Mouse (Mus musculus): ENCODE data around the gene Syt2. TPM values are rescaled to one million over a fixed set of nuclear protein-coding genes. Genes with fewer than 3 reads are reported as not detected.

The Syt2 gene
- polyA plus RNA-seq, 1 experiment from 2014 or later = 1.6 TPM

DNA sequence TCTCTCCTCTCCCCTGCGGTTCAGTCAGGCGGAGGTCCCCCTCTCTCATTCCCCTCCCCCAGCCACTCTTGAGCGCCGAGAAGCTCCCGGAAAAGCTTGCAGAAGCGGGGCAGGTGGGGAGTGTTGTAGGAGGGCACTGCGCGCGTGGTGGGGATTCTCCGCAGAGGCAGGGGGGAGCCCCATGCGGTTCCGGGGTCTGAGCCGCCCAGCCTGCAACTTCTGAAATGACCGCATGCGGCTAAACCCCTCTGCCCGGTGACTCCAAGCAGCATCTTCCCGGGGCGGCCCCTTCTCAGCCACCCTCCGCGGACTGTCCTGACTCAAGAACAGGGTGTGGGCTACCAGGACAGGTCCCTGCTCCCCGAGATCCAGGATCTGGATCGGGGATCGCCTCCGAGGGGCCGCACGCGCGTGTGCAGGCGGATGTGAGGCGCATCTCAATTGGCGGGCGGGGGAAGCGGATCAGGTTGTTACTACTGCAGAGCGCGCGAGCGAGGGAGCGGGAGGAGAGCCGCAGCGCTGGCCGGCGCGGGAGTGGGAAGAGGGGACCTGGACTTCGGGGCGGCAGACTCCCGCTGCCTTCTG, 62.4 kb downstream of the Syt2 start:
- Histone ChIP-seq H3K27ac (ENCODE audit: low read length) (peak overlapping the region; percentile 75), H3K36me3 (ENCODE audit: insufficient read depth, low read length) (no peaks in the 10 kb centered on the region), H3K4me2 (replicated peaks; ENCODE audit: low read depth, low read length) (peak overlapping the region; percentile 95), H3K27me3 (ENCODE audit: insufficient read depth, low read length) (peaks cover 3% of the 10 kb centered on the region; the same call in 1 of the 2 replicates), H3K9ac (replicated peaks; ENCODE audit: low read length) (peak overlapping the region; percentile 71), H3K9me3 (ENCODE audit: low read length) (no peaks in the 10 kb centered on the region), H3K4me1 (ENCODE audit: insufficient read depth, low read length) (peaks cover 31% of the 10 kb centered on the region), H3K4me3 (ENCODE audit: low read length) (peak overlapping the region; percentile 59)
- ATAC-seq (ENCODE audit: low FRiP score, low TSS enrichment) = peak; percentile 36
- WGBS = under 1% methylated on average over 46 of the region's 46 CpGs

- no peaks in the 10 kb centered on the region for H3K36me3 ChIP-seq (ENCODE audit: insufficient read depth, low read length)
- WGBS = 11% methylated on average over 26 of the region's 26 CpGs
- ATAC-seq (ENCODE audit: low FRiP score, low TSS enrichment) = peak; percentile 36; the same call in 1 of the 2 replicates
- peaks cover 38% of the 10 kb centered on the region for H3K4me1 ChIP-seq (ENCODE audit: insufficient read depth, low read length)
- H3K4me2 ChIP-seq (replicated peaks; ENCODE audit: low read depth, low read length) = peak overlapping the region; percentile 95
- H3K9ac ChIP-seq (replicated peaks; ENCODE audit: low read length) = peak overlapping the region; percentile 71
- H3K4me3 ChIP-seq (ENCODE audit: low read length) = peak overlapping the region; percentile 59
- H3K9me3 ChIP-seq (ENCODE audit: low read length) = no peaks in the 10 kb centered on the region
- H3K27me3 ChIP-seq (ENCODE audit: insufficient read depth, low read length) = peaks cover 3% of the 10 kb centered on the region; the same call in 1 of the 2 replicates
- H3K27ac ChIP-seq (ENCODE audit: low read length) = peak overlapping the region; percentile 75
These were observed 63.2 kb downstream of the Syt2 start for GRCm38 (mm10) chr1:134709411-134710306.

DNA sequence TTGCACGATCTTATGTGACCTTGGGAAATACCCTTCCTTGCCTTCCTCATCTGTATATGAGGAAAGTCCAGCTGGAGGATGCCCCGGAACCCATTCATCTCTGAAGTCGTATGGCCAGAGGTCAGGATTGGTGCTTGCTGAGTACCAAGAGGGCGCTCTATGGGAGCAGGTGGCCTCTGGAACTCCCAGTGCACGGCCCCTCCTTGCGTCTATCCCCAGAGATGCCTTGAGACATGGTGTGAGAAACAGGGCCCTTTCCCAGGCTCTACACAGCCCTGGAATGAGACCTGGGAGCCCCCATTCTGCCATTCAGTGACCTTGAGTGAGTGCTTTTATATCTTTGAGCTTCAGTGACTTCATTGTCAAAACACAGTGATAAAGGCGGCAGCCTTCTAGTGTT, 64.6 kb downstream of the Syt2 start:
- no peak overlapping the region for H3K4me3 ChIP-seq (ENCODE audit: low read length)
- no peaks in the 10 kb centered on the region for H3K9me3 ChIP-seq (ENCODE audit: low read length)
- H3K4me2 ChIP-seq (replicated peaks; ENCODE audit: low read depth, low read length) = no peak overlapping the region
- no peak for ATAC-seq (ENCODE audit: low FRiP score, low TSS enrichment)
- H3K4me1 ChIP-seq (ENCODE audit: insufficient read depth, low read length) = peaks cover 45% of the 10 kb centered on the region
- peaks cover 3% of the 10 kb centered on the region; the same call in 1 of the 2 replicates for H3K27me3 ChIP-seq (ENCODE audit: insufficient read depth, low read length)
- 53% methylated on average over 7 of the region's 7 CpGs for WGBS
- no peak overlapping the region for H3K9ac ChIP-seq (replicated peaks; ENCODE audit: low read length)
- H3K27ac ChIP-seq (ENCODE audit: low read length) = peak overlapping the region; percentile 11; the same call in 1 of the 2 replicates
- no peaks in the 10 kb centered on the region for H3K36me3 ChIP-seq (ENCODE audit: insufficient read depth, low read length)

DNA sequence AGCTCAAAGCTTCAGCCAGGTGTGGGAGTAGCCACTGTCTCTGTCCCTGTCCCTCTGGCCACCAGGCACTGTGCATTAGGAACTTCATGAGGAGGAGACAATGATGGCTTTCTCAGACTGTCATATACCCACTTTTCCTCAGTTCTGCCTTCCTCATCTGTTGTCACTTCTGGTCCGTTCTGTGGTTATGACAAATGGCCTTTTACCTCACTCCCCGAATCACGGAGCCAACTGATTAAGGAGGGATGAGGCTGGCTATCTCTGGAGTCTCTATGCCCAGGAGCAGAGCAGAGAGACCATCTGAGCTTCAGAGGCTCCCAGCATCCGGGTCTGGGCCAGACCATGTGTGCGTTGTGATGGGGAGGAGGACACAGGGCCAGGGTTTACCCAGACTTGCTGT, 65.2 kb downstream of the Syt2 start:
- no peaks in the 10 kb centered on the region for H3K36me3 ChIP-seq (ENCODE audit: insufficient read depth, low read length)
- H3K27ac ChIP-seq (ENCODE audit: low read length) = no peak overlapping the region
- no peaks in the 10 kb centered on the region for H3K9me3 ChIP-seq (ENCODE audit: low read length)
- no peak overlapping the region for H3K9ac ChIP-seq (replicated peaks; ENCODE audit: low read length)
- no peak overlapping the region for H3K4me2 ChIP-seq (replicated peaks; ENCODE audit: low read depth, low read length)
- H3K4me3 ChIP-seq (ENCODE audit: low read length) = no peak overlapping the region
- peaks cover 3% of the 10 kb centered on the region; the same call in 1 of the 2 replicates for H3K27me3 ChIP-seq (ENCODE audit: insufficient read depth, low read length)
- H3K4me1 ChIP-seq (ENCODE audit: insufficient read depth, low read length) = peaks cover 45% of the 10 kb centered on the region
- 59% methylated on average over 5 of the region's 5 CpGs for WGBS
- ATAC-seq (ENCODE audit: low FRiP score, low TSS enrichment) = no peak

DNA sequence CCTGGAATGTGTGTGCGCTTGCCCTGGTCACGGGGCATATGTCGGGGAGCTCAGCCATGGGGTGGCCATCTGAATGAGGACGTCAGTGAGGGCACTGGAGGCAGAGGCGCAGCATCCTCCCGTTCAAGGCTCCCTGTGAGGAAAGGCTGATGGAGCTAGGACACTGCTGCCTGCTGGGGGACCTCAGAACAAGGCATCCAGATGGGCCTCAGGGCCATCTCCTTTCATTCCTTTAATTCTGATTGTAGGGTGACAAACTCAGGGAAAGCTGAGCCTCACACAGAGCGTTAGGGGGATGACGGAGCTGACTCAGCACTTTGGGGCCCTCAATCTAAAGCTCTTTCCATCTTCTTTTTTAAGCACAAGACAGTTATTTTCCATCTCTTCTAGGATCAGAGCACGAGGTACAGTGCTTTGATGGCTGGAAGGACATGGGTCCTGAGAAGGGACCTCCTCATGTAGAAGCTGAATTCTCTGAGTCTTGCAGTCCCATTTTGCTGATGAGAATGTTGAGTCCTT, 66.4 kb downstream of the Syt2 start:
- Histone ChIP-seq H3K36me3 (ENCODE audit: insufficient read depth, low read length) (no peaks in the 10 kb centered on the region), H3K4me2 (replicated peaks; ENCODE audit: low read depth, low read length) (no peak overlapping the region), H3K27me3 (ENCODE audit: insufficient read depth, low read length) (peaks cover 3% of the 10 kb centered on the region; the same call in 1 of the 2 replicates), H3K9me3 (ENCODE audit: low read length) (no peaks in the 10 kb centered on the region), H3K27ac (ENCODE audit: low read length) (no peak overlapping the region), H3K4me1 (ENCODE audit: insufficient read depth, low read length) (peaks cover 45% of the 10 kb centered on the region), H3K9ac (replicated peaks; ENCODE audit: low read length) (no peak overlapping the region), H3K4me3 (ENCODE audit: low read length) (no peak overlapping the region)
- ATAC-seq (ENCODE audit: low FRiP score, low TSS enrichment) = no peak
- 80% methylated on average over 9 of the region's 9 CpGs for WGBS

- no peak for ATAC-seq (ENCODE audit: low FRiP score, low TSS enrichment)
- Histone ChIP-seq H3K4me1 (ENCODE audit: insufficient read depth, low read length) (peaks cover 41% of the 10 kb centered on the region), H3K27me3 (ENCODE audit: insufficient read depth, low read length) (peaks cover 3% of the 10 kb centered on the region; the same call in 1 of the 2 replicates), H3K9ac (replicated peaks; ENCODE audit: low read length) (no peak overlapping the region), H3K4me2 (replicated peaks; ENCODE audit: low read depth, low read length) (no peak overlapping the region), H3K9me3 (ENCODE audit: low read length) (no peaks in the 10 kb centered on the region), H3K4me3 (ENCODE audit: low read length) (no peak overlapping the region), H3K27ac (ENCODE audit: low read length) (no peak overlapping the region), H3K36me3 (ENCODE audit: insufficient read depth, low read length) (no peaks in the 10 kb centered on the region)
- 35% methylated on average over 11 of the region's 11 CpGs for WGBS
These were observed 67.0 kb downstream of the Syt2 start for GRCm38 (mm10) chr1:134713421-134713969.

GRCm38 (mm10) chr1:134714166-134714565, 67.7 kb downstream of the Syt2 start:
- no peak overlapping the region for H3K9ac ChIP-seq (replicated peaks; ENCODE audit: low read length)
- H3K27ac ChIP-seq (ENCODE audit: low read length) = no peak overlapping the region
- no peaks in the 10 kb centered on the region for H3K36me3 ChIP-seq (ENCODE audit: insufficient read depth, low read length)
- peaks cover 3% of the 10 kb centered on the region; the same call in 1 of the 2 replicates for H3K27me3 ChIP-seq (ENCODE audit: insufficient read depth, low read length)
- no peaks in the 10 kb centered on the region for H3K9me3 ChIP-seq (ENCODE audit: low read length)
- no peak for ATAC-seq (ENCODE audit: low FRiP score, low TSS enrichment)
- 73% methylated on average over 8 of the region's 8 CpGs for WGBS
- H3K4me2 ChIP-seq (replicated peaks; ENCODE audit: low read depth, low read length) = no peak overlapping the region
- H3K4me3 ChIP-seq (ENCODE audit: low read length) = no peak overlapping the region
- H3K4me1 ChIP-seq (ENCODE audit: insufficient read depth, low read length) = peaks cover 41% of the 10 kb centered on the region

DNA sequence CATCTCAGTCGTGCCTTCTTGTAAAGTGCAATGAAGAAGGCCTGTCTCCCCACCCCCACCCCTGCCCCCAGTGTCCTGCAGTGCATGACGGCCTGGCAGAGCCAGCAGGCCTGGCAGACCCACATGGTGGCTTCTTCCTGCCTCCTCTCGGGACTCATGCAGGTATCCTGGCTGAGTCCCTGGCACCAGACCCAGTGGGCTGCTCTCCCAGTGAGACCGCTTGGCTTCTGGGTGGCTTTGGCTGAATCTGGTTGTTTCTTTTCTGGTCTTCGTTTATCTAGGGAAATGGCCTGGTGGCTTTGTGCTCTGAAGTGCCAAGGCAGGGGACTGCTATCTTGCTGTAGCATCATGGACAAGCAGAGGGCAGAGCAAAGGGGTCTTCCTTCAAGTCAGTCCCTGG, 68.6 kb downstream of the Syt2 start:
- WGBS = 52% methylated on average over 5 of the region's 5 CpGs

DNA sequence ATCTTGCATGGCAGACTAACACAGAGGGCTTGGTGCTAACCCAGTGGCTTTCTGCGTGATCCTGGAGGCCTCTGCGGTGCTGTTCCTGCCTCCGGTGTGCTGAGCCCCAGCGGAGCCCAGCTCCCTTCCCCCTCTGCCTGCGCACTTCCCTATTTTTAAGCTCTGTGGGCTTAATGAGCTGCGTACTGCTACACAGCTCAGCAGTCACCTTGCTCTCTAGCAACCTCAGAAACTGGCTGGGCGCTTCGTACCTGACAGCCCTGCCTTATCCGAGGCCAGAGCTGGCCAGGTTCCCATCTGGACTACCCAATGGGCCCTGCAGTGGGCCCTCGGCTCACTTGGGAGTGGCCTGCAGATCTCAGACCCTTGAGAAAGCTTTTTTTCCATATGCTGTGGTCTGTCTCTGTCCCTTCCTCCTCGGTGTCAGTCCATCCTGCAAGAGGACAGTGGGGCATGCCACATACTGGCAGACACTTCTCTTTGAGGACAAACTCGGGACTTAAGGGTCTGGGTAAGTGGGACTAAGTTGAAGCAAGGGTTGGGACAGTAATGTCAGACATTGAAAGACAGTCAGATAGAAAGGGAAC, 73.3 kb downstream of the Syt2 start:
- Histone ChIP-seq H3K4me2 (replicated peaks; ENCODE audit: low read depth, low read length) (no peak overlapping the region), H3K9me3 (ENCODE audit: low read length) (no peaks in the 10 kb centered on the region), H3K4me3 (ENCODE audit: low read length) (no peak overlapping the region), H3K9ac (replicated peaks; ENCODE audit: low read length) (no peak overlapping the region), H3K27ac (ENCODE audit: low read length) (peak overlapping the region; percentile 44; the same call in 1 of the 2 replicates), H3K36me3 (ENCODE audit: insufficient read depth, low read length) (no peaks in the 10 kb centered on the region), H3K4me1 (ENCODE audit: insufficient read depth, low read length) (peaks cover 19% of the 10 kb centered on the region), H3K27me3 (ENCODE audit: insufficient read depth, low read length) (no peaks in the 10 kb centered on the region)
- ATAC-seq (ENCODE audit: low FRiP score, low TSS enrichment) = peak; percentile 77
- WGBS = 50% methylated on average over 12 of the region's 12 CpGs

More for the DNA sequence above, 68.6 kb downstream of the Syt2 start:
- Histone ChIP-seq H3K27me3 (ENCODE audit: insufficient read depth, low read length) (0 out of 2 replicates have a peak, but pooled peaks cover 1% of the 10 kb centered on the region), H3K9ac (replicated peaks; ENCODE audit: low read length) (no peak overlapping the region), H3K4me1 (ENCODE audit: insufficient read depth, low read length) (peaks cover 41% of the 10 kb centered on the region), H3K27ac (ENCODE audit: low read length) (no peak overlapping the region), H3K4me3 (ENCODE audit: low read length) (no peak overlapping the region), H3K9me3 (ENCODE audit: low read length) (no peaks in the 10 kb centered on the region), H3K4me2 (replicated peaks; ENCODE audit: low read depth, low read length) (no peak overlapping the region), H3K36me3 (ENCODE audit: insufficient read depth, low read length) (no peaks in the 10 kb centered on the region)
- no peak for ATAC-seq (ENCODE audit: low FRiP score, low TSS enrichment)
